Mouse (Mus musculus) C2C12 (cell line): ENCODE data around the gene Hoxb4.

Experiments
- CTCF ChIP-seq: IDR thresholded peaks from one replicate; pipeline ENCODE4 v1.5.1; 2011; ENCODE audit not compliant: control insufficient read depth, insufficient read depth, insufficient read length
- MYOD1 ChIP-seq: IDR thresholded peaks from one replicate; pipeline ENCODE4 v1.6.1; 2011; ENCODE audit warnings: low read depth; ENCODE audit not compliant: control insufficient read depth, insufficient read length

DNA sequence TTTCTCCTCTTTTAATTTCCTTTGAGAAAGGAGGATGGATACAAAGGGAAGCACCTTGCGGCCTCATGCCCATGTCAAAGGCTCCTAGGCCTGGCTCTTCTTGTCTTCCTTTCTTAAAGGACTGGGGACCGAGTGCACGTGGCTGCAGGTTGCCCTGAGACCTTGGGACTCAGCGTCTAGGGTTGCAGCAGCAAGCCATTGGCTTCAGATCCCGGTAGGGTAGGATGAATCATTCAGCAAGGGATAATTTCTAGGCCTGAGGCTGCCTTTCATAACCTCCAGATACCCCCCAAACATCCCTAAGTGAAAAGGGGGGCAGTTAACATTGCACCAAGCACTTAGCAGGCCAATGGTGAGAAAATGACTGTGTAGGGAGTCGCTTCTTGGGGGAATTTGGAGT, 7.0 kb upstream of the Hoxb4 start:
- no peak for TF ChIP-seq CTCF
- TF ChIP-seq MYOD1 = no peak
